In genomic region chr13:115100381-115101177, GRCm38 (mm10) we compare ENCODE assay signal across 8 mouse cellular contexts. TPM values are rescaled to one million over a fixed set of nuclear protein-coding genes. Genes with fewer than 3 reads are reported as not detected.
A peak's percentile ranks its signal among the peaks of the same experiment; 100 is the strongest.
DNase-seq lines count a peak whose midpoint lies in the region; ATAC-seq and TF ChIP-seq lines count a peak whose summit lies in the region.

No protein-coding gene starts in this region.

- WGBS in spleen, adult 2 months, result 72% methylated on average over 11 of the region's 11 CpGs
- WGBS in limb, embryonic 15.5 days, result 31% methylated on average over 11 of the region's 11 CpGs
- 35% methylated on average over 11 of the region's 11 CpGs for WGBS in stomach, embryonic 16.5 days

- H3K27me3 ChIP-seq in spleen, adult 2 months (ENCODE audit: control insufficient read depth, insufficient read depth, low read length), result peaks cover 4% of the 10 kb centered on the region
- H3K27me3 ChIP-seq in limb, embryonic 15.5 days, result no peaks in the 10 kb centered on the region
- no peaks in the 10 kb centered on the region for H3K27me3 ChIP-seq in stomach, embryonic 16.5 days (ENCODE audit: control insufficient read depth, insufficient read depth, low read length)

- no peaks in the 10 kb centered on the region for H3K9me3 ChIP-seq in limb, embryonic 15.5 days
- H3K9me3 ChIP-seq in stomach, embryonic 16.5 days (replicated peaks; ENCODE audit: control insufficient read depth, low read length), result no peaks in the 10 kb centered on the region

- ATAC-seq in limb, embryonic 15.5 days (ENCODE audit: insufficient number of reproducible peaks, low FRiP score, low TSS enrichment, low read depth), result no peak
- ATAC-seq in stomach, embryonic 16.5 days (ENCODE audit: insufficient read depth, low FRiP score), result no peak
- no peak for ATAC-seq in granulocyte monocyte progenitor cell, adult 5-6 weeks (replicated peaks; ENCODE audit: poor library complexity, severe bottlenecking)

- DNase-seq in gastrocnemius, adult 18-20 months (ENCODE audit: low spot score), result peak; percentile 5
- DNase-seq in gastrocnemius, postnatal 36 days, result no peak
- DNase-seq in spleen, adult 2 months (ENCODE audit: low read depth in 1 of 2, low spot score in 2 of 2), result no peak
- no peak for DNase-seq in spleen, adult 18-20 months
- DNase-seq in c-Kit-positive CD71-positive TER-119-positive erythroid progenitor cells, embryonic 14.5 days (ENCODE audit: low spot score), result no peak

- no peak for TF ChIP-seq POLR2A in spleen, adult 2 months (IDR thresholded peaks at IDR 0.05; ENCODE audit: low read depth, low read length)

- H3K4me1 ChIP-seq in spleen, adult 2 months (ENCODE audit: control insufficient read depth, insufficient read depth, insufficient read length), result peaks cover 2% of the 10 kb centered on the region; the same call in 1 of the 2 replicates
- H3K4me1 ChIP-seq in limb, embryonic 15.5 days, result peaks cover 10% of the 10 kb centered on the region; the same call in 1 of the 2 replicates
- peaks cover 12% of the 10 kb centered on the region for H3K4me1 ChIP-seq in stomach, embryonic 16.5 days (ENCODE audit: control insufficient read depth, insufficient read depth, low read length)

- no peak for TF ChIP-seq CTCF in spleen, adult 2 months (IDR thresholded peaks at IDR 0.05; ENCODE audit: extremely low read depth, insufficient read depth, insufficient read length, insufficient replicate concordance)

- peak overlapping the region; percentile 56; the same call in 1 of the 2 replicates for H3K27ac ChIP-seq in spleen, adult 2 months (ENCODE audit: insufficient read depth, low read length)
- no peak overlapping the region for H3K27ac ChIP-seq in limb, embryonic 15.5 days
- peak overlapping the region; percentile 97 for H3K27ac ChIP-seq in stomach, embryonic 16.5 days (ENCODE audit: low read length)

- intact Hi-C loops in gastrocnemius, postnatal 36 days (cut with DNase I), result no loop called here

- no peaks in the 10 kb centered on the region for H3K36me3 ChIP-seq in spleen, adult 2 months (ENCODE audit: control insufficient read depth, insufficient read depth, low read length)
- H3K36me3 ChIP-seq in limb, embryonic 15.5 days, result no peaks in the 10 kb centered on the region
- no peaks in the 10 kb centered on the region for H3K36me3 ChIP-seq in stomach, embryonic 16.5 days (ENCODE audit: control insufficient read depth, insufficient read depth, low read length)

- H3K4me2 ChIP-seq in limb, embryonic 15.5 days, result peak overlapping the region; percentile 91
- peak overlapping the region; percentile 84 for H3K4me2 ChIP-seq in stomach, embryonic 16.5 days (ENCODE audit: low read depth, low read length)

- H3K4me3 ChIP-seq in spleen, adult 2 months (ENCODE audit: extremely low read depth, insufficient read depth, insufficient read length), result peak overlapping the region; percentile 48
- peak overlapping the region; percentile 58 for H3K4me3 ChIP-seq in limb, embryonic 15.5 days
- peak overlapping the region; percentile 58 for H3K4me3 ChIP-seq in stomach, embryonic 16.5 days (replicated peaks; ENCODE audit: low read length)

- 0 out of 2 replicates have a peak overlapping the region, but pooled peaks have one; percentile 49 for H3K9ac ChIP-seq in limb, embryonic 15.5 days
- H3K9ac ChIP-seq in stomach, embryonic 16.5 days (ENCODE audit: low read length), result peak overlapping the region; percentile 74

RNA-seq across cellular contexts. Expression of gene Gm49395, which starts 1.1 kb away (rescaled TPM):
- total RNA-seq in gastrocnemius, adult 18-20 months (2021), result 1 to 10 TPM; 1.5 to 1.6 TPM
- 1 to 10 TPM; 1.0 to 3.8 TPM for total RNA-seq in gastrocnemius, postnatal 36 days (2021)
- 3.4 and 4.5 TPM in 2 replicates for polyA plus RNA-seq in spleen, adult 2 months (2012; rRNA removed)
- polyA plus RNA-seq in limb, embryonic 15.5 days (2015; fragmentation: Nextera tagmentation; extraction: Ambion mirVana), result 5.1 and 6.3 TPM in 2 replicates
- 4.9 TPM in 2 replicates for polyA plus RNA-seq in stomach, embryonic 16.5 days (2015; fragmentation: Nextera tagmentation; extraction: Ambion mirVana)
- 16.8 and 25.2 TPM in 2 replicates for total RNA-seq in granulocyte monocyte progenitor cell, adult 5-6 weeks (2014; fragmentation: Nextera tagmentation)
- total RNA-seq in granulocyte monocyte progenitor cell, adult 5-6 weeks (2017), result 7.6 and 9.3 TPM in 2 replicates

RNA-seq across cellular contexts. Expression of gene Itga1, which starts 1.2 kb away (rescaled TPM):
- total RNA-seq in gastrocnemius, adult 18-20 months (2021), result 1 to 10 TPM; 8.0 to 8.4 TPM
- 1 to 10 TPM; 8.8 to 9.3 TPM for total RNA-seq in gastrocnemius, postnatal 36 days (2021)
- 4.5 and 5.1 TPM in 2 replicates for polyA plus RNA-seq in spleen, adult 2 months (2012; rRNA removed)
- polyA plus RNA-seq in limb, embryonic 15.5 days (2015; fragmentation: Nextera tagmentation; extraction: Ambion mirVana), result 11.4 and 12.6 TPM in 2 replicates
- 29.3 and 29.6 TPM in 2 replicates for polyA plus RNA-seq in stomach, embryonic 16.5 days (2015; fragmentation: Nextera tagmentation; extraction: Ambion mirVana)
- total RNA-seq in granulocyte monocyte progenitor cell, adult 5-6 weeks (2014; fragmentation: Nextera tagmentation), result 18.2 and 18.7 TPM in 2 replicates
- total RNA-seq in granulocyte monocyte progenitor cell, adult 5-6 weeks (2017), result 12.8 and 14.5 TPM in 2 replicates

RNA-seq across cellular contexts. Expression of gene Pelo, which starts 10.6 kb away (rescaled TPM):
- 10 to 100 TPM; 10.3 to 11.1 TPM for total RNA-seq in gastrocnemius, adult 18-20 months (2021)
- total RNA-seq in gastrocnemius, postnatal 36 days (2021), result 10 to 100 TPM in 1 of 2 experiments, 1 to 10 TPM in 1; 8.2 to 10.3 TPM
- 17.3 and 19.9 TPM in 2 replicates for polyA plus RNA-seq in spleen, adult 2 months (2012; rRNA removed)
- 5.3 and 7.0 TPM in 2 replicates for polyA plus RNA-seq in limb, embryonic 15.5 days (2015; fragmentation: Nextera tagmentation; extraction: Ambion mirVana)
- polyA plus RNA-seq in stomach, embryonic 16.5 days (2015; fragmentation: Nextera tagmentation; extraction: Ambion mirVana), result 3.4 and 3.7 TPM in 2 replicates
- 20.4 and 25.4 TPM in 2 replicates for total RNA-seq in granulocyte monocyte progenitor cell, adult 5-6 weeks (2014; fragmentation: Nextera tagmentation)
- total RNA-seq in granulocyte monocyte progenitor cell, adult 5-6 weeks (2017), result 13.1 and 13.8 TPM in 2 replicates
